Mouse (Mus musculus) heart, adult 9 months (tissue): Measurements from ENCODE around the gene Med8.
A peak's percentile ranks its signal among the peaks of the same experiment; 100 is the strongest.

Experiments
- DNase-seq, 2 experiments: peaks; one replicate each; pipeline ENCODE4 v3.0.0; 2022; ENCODE audit warnings: low spot score in 2 of 2

The Med8 gene

DNA sequence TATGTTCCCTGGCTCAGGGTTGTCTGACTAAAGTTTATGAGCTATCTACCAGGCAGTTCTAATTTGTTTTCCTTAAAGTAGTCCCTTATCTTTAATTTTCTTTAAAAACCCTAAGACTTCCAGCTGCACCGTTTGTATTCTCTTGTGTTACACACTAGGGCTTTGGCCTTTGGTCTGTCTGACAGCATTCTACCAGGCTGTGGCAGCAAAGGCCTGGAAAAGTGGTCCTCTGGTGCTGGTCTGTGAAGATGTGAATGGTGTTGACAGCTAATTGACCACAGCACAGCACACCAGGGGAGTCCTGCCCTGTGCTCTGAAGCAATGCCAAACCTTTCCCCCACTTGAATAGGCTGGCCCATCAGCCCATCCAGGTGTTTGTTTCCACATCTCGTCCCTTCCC, 6.6 kb downstream of the Med8 start:
- no peak for DNase-seq

DNA sequence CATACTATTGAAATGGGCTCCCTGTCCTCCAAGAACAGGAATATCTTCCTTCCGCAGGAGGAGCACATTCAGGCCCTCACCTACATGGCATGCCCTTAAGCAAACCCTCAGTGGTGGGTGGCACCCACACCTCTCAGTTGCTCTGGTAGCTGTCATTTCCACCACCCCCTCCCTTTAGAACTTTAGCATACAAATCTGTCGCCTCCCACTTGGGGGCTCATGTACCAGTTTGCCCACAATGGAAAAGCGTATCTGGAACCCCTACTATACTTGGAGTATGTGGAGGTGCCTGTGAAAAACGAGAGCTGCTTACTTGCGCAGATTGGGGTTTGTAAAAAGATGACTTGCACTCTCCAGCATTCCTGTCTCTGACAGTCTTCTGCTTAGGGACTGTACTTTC, 7.2 kb downstream of the Med8 start:
- DNase-seq, result no peak

DNA sequence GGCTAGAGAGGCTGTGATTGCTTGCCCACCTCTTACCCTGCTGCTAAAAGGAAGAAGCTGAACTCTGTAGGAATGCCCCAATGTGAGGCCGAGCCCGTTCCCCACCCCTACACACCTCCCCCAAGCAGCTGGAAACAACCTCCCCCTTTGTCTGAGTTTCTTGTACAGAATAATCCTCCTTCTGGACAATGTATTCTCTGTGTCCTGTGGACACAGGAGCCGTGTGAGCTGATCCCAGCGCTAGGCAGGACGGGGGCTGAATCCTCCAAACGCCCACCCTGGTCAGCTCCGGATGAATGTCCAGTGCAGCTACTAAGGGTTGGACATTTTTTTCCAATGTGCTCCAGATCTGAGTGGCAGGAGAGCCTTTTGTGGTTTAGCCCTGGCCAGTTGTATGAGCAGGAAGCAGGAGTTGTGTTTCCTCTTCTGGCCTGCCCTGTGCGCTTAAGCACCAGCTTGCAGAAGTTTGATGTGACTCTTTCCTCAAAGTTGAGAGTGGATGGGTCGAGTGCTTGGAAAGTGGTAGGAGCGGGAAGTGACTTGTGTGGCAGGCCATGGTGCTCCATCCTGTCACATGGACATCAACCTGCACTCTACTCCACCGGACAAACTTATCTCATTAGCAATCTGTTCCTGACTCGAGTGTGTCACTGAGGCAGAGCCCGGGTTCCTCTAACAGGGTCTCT, 8.1 kb downstream of the Med8 start:
- DNase-seq, result no peak

DNA sequence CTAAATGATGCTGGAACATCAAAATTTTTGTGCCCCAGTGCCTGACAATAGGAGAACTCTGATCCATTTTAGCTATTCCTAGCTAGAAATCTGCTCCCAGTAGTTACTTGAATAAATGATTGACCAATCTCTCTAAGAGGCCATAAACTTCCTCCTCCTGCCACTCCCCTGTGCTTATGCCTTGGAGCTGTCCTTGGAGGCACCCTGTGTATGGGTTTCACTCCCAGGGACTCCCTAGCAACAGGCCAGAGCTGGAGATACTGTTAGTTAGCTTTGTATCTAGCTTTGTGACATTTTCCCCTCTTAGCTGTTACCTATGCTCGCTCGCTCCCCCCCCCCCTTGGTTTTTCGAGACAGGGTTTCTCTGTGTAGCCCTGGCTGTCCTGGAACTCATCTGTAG, 12.2 kb downstream of the Med8 start:
- DNase-seq, result no peak

DNA sequence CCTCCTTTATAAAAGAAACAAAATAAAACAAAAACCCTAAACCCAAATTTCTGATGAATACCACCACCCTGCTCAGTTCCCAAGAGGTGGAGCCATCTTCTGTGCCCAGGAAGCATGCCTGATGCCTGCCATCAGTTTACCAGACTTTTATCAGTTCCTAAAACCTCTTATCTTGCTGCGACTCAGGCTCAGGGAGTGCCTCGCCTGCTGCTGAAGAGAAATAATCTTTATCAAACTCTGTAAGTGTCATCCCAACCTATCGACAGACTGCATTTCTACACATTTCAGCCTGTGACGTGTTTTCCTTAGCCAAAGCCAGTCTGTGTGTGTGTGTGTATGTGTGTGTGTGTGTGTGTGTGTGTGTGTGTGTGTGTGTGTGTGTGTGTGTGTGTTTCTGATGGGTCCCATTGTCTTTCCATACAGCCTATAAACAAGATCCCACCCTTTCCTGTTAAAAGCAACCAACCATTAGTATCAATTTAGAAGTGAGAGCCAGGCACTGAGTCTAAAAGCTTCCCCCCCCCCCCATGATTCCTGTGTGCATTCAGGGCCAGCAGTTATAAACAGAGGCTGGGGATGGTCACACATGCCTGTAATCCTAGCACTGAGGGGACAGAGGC, 15.5 kb downstream of the Med8 start:
- no peak for DNase-seq

DNA sequence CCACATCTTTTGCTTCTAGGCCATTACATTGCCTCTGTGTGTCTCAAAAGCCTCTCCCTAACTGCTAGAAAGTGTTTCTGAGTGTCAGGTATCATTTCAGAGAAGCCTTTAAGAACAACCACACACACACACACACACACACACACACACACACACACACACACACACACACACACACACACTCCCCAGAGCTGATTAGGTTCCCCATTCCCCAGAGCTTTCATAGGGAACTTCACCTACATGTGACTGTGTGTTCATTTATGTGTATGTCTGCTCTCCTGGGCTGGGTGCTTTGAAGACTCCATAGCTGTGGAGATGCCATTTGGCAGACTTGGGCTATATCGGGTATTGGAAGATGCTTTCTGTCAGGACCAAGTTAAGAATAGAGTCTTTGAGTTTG, 16.2 kb downstream of the Med8 start:
- DNase-seq, result no peak

DNA sequence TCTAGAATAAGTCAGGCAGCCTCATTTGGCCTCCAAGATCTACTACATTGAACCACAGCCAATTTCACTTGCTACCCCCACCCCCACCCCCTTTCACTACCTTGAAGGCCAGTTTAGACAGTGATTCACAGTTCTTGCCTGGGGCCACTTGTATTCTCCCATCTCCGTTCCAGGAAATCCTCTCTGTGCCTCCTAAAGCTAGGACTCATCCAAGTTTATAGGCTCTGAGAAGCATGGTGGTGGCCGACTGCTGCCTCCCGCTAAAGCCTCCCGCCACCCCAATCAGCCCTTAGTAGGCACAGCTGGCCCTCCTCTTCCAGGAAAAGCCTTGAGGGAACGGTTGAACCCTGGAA, 18.3 kb downstream of the Med8 start:
- DNase-seq, result no peak

DNA sequence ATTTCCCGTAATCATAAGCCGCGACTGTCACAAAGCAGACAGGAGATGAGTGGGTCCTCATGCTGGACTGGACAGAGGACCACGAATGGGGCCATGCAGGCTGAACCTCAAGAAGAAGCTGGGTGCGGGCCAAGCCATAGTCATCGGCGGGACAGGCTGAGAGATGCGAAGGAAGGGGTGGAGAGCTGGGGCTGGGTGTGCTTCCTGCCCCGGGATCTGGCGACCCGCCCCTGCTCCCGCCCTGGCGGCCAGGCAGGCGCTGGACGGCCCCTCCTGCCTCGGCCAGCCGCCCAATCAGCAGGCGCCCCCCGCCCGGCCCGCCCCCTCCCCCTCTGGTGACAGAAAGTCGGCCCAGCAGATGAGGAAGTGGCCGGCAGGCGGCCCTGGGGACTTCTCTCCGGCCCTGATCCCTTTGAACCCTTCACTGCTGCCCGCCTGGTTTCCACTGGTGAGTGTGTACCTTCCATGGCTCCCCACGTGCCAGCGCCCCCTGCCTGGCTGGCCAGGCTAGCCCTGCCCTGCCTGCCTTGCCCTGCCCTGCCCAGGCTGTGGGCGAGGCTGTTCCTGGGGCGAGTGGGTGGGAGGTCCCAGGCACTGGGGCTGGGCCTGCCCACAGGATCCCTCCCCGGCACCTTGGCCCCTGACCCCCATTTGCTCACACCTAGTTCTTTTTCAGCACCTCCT, 18.8 kb downstream of the Med8 start, which contains the start of gene Elovl1:
Gene Elovl1, plus strand, starts transcription at position 326 of the 684 bp plus-strand sequence.
- DNase-seq, result peak; percentile 92

DNA sequence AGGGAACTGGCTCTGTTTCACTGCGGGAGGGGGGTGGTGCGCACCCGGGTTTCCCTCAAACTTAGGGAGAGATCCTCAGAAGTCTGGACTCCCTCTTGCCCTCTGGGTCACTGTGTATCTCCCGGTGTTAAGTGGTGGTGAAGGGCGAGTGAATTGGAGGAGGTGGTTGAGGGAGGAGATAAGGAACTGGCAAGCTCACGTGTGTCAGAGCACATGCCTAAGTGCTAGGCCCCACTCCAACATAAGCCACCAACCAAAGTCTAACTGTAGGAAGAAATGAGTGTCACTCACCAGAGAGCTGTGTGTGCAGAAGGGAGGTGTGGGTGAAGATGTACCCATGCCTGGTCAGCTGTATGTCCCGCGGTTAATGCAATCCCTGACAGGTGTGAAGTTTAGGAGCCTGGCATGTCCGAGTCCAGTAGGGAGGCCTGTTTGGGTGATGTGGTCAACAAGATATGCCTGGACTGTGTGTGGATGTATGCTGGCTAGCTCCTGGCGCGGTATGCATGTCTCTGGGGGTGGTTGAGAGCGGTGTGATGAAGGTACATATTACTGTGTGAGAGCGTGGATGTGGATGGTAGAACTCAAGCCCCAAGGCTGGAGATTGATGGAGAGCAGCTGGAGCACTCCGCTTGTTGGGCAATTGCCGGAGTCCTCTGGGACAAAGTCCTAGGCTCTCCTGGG, 19.5 kb downstream of the Med8 start:
- peak; percentile 49 to 52 for DNase-seq

DNA sequence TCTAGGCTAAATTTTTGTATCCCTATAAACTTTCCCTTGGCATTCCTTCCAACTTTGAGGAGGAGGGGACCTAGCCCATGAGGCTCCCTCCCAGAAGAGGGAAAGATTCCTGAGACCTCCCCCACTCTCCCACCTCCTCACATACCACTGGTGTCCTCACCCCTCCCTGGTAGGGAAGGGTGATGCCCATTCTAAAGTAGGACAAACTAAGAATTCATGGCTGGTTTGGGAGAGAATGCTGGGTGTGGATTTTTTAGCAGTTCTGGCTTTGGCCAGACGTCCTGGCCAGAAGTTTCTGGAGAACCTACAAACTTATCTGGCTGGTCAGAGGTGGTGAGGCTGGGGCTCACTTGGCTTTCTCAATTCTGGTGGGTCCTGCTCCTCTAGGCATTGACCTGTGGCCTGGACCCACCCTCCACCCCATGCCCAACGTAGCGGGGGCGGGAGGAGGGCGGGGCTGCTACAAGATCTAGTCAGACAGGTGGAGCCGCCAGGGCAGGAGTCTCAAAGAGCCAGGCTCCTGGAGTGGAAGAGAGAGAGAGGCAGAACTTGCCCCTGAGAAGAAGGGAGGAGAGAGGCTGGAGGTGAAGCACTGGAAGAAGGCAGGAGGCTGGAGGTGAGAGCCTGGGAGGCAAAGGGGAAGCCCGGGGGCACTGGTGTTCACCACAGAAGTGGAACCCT, 20.2 kb downstream of the Med8 start:
- DNase-seq, result no peak

DNA sequence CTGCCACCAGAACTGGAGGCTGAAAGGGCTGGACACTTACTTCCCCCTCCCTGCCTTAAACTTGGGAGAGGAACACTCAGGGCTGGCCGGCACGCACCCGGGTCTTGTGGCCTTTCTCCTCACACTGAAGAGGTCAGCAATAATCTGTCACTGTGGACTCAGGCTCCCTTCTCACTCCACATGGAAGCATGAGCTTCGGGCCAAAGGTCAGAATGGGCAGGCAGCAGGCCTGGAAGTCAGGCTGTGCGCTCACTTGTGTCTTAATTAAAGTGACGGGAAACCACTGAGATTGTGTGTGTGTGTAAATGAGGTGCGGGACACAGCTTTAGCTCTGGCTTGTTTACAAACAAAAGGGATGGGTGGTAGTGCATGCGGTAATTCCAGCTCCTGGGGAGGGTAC, 23.2 kb downstream of the Med8 start:
- no peak for DNase-seq

DNA sequence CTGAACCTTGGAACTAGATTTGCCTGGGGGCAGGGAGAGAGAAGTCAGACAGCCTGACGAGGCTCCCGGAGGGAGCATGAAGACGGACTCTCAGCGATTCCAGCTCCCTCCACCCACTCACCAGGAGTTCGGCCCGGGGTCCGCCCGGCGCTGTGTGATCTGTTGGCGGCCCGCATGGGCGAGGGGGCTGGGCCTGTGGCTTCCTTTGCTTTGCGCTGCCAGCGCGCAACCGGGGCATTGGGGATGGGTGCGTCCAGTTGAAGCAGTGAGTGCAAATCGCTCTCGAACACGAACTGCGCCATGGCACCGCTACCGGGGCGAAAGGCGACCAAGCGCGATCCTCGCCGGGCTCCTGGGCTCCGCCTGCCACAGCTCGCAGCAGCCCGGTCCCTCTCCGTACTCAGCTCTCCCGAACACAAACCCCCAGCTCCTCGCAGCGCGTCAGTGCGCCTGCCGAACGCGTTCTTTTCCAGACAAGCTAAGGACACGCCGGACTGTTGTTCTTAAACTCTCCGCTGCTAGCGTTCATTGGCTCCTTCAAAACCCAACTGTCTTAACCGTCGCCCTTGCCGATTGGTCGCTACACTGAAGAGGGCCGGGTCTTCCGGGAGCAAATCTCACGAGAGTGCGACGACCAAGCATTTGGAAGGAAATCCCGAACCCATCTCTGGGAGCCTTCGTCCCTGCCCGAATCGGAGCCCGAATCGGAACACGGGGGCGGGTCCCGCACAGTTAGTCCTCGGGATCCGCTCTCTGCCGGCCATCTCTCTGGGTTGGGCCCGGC, 27.9 kb downstream of the Med8 start, which contains the start of gene Cdc20:
Gene Cdc20, minus strand, starts transcription at position 533 of the 784 bp plus-strand sequence.
- peak; percentile 92 to 93 for DNase-seq

DNA sequence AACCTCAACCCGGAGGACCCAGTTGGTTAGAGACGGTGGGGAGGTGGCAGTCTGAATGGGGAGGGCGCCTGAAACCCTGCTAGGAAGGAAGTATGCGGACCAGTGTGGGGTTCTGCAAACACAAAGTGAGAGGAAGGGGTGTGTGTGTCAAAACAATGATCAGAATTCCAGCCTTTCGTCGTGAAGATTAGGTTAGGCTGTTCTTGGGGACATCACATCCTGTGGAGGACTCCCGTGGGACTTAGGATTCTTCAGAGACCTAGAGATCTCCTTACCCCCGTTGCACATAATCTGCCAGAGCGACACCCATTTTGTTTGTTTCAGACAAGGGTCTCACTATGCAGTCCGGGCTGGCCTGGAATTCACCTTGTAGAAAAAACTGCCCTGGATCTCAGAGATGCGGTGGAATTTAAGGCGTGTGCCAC, 28.7 kb downstream of the Med8 start:
- peak; percentile 35 to 53 for DNase-seq

DNA sequence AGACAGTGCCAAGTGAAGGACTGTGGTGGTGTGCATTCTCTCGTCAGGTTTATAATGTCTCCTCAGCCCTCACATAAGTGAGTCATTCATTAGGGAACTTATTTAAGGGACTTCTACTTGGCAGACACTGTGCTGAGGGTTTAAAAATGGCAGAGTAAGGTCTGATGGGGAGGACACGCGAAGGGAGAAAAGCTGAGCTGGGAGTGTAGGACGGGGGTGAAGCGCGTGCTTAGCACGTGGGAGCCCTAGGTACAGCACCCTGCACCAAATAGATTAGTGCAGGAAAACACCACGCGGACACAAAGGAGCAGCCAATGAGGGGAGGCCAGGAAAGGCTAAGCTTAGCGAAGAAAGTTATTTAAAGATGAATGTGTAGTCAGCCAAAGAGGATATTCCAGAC, 36.0 kb downstream of the Med8 start:
- no peak for DNase-seq

DNA sequence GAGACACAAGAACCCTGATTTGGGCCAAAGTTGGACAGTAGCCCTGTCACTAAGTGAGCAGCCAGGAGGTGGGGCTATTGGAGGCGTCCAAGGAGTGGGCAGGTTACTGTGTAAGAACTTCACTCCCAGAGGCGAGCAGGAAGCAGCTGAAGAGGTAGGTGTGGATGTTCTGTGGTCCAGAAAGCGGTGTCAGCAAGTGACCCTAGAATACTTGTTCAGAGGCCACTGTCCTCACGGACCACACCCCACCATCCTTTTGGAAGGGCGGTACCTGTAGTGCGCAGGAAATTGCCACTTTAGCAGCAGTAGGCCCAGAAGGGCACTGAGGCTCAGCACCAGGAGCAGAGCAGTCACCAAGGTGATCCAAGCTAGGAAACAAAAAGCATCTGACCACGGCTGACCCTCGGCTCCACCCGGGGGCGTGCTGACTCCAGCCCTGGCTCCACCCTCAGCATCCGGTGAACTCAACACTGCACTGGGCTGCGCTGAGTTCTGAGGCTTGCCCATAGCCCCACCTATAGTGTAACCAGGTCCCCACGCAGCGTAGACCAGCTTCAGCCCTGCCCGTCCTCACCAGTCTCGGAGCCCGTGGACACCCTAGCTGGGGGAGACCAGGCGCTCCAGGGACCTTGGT, 36.8 kb downstream of the Med8 start:
- peak; percentile 57 to 74 for DNase-seq

DNA sequence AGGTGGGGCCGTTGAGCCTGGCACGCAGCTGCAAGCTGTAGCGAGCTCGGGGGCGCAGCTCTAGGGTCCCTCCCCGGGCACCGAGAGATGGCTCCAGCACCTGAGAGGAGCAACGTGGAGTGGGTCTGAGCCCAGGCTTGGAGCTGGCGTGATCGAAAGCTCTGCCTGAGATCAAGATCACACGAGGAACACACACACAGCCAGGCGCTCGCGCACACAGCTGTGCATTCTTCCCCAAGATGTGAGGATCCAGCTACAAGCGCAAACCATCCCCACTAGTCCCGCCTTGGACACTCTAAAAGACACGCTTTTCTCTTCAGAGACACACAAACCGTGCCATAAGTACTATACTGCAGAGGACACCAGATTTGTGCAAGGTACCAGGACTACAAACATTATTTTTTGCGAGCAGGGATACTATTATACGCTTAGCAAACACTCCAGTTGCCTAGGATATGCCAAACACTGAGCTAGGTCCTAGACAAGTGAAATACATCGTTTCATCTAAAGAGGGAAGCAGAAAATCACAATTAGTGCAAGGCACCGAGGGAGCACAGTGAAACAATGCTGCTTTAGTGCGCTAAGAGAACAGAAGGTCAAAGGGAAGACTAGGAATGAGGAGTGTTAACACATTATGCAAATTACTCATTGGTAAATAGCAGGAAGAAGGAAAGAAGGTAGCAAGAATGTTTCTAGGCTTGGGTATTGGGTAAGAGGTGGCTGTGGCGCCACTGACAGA, 37.4 kb downstream of the Med8 start:
- no peak for DNase-seq

DNA sequence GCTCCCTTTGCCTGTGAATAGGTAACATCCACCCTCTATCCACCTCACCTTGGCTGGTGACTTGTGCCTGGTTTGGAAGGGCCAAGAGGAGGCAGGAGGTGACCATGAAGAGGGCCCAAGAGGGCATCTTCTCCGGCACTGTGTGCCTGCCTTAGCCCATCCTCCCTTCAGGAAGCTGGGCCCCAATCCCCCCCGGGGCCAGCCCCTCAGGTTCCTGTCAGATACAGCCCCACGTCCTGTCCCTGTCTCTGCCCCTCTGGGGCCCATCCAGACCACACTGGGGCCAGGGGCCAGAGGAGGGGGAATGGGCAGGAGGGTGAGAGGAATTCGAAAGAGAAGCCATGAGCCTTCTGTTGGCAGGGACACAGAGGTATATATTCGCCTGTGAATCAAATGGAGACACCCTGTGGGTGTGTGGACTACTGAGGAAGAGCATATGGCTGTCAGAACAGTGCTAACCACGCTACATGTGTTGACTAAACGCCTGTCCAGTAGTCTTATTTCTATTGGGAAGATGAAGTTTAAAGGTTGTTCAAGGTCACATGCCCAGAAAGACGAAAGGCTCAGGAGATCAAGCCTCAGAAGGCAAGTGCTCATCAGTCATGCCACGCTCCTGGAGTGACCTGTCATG, 48.3 kb downstream of the Med8 start, which contains the start of gene Mpl:
Gene Mpl, minus strand, starts transcription at position 169 of the 631 bp plus-strand sequence.
- DNase-seq, result no peak

DNA sequence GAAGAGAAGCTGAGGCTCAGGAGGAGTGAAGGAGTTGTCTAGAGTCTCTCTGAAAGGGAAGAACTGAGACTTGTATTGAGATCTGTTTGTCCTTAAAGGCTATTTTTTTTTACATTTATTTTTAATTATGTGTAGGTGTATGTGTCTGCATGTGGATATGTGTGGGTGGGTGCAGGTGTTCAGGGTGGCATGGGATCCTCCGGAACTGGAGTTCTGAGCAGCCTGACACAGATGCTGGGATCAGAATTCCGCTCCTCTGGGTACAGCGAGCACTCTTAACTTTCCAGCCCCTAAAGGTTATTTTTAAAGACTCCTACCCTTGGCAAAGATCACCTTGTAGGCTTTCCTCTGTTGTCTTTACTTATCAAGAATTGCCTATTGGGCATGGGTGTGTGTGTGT, 55.8 kb downstream of the Med8 start:
- no peak for DNase-seq
